Mouse (Mus musculus) intestine, embryonic 15.5 days (tissue): Measurements from ENCODE around the gene Irf3. TPM values are rescaled to one million over a fixed set of nuclear protein-coding genes. Genes with fewer than 3 reads are reported as not detected.

ENCODE experiments used
- ATAC-seq: fragments of 200-750 bp; cut with Nextera tagmentation; 2 replicates; pipeline ENCODE4 v1.8.0; 2017; ENCODE audit warnings: moderate TSS enrichment, moderate library complexity
- H3K27ac ChIP-seq: fragments of 300-500 bp; sonication (generic); 2 replicates; pipeline ENCODE4 v1.5.1; 2015; ENCODE audit warnings: mild to moderate bottlenecking, inconsistent platforms
- H3K27me3 ChIP-seq: fragments of 300-500 bp; sonication (generic); replicated peaks from 2 replicates; pipeline ENCODE4 v1.6.1; 2015; ENCODE audit warnings: inconsistent platforms
- H3K36me3 ChIP-seq: fragments of 300-500 bp; sonication (generic); 2 replicates; pipeline ENCODE4 v1.6.1; 2015; ENCODE audit warnings: inconsistent platforms
- H3K4me1 ChIP-seq: fragments of 300-500 bp; sonication (generic); replicated peaks from 2 replicates; pipeline ENCODE4 v1.6.1; 2015; ENCODE audit warnings: inconsistent platforms
- H3K4me2 ChIP-seq: fragments of 300-500 bp; sonication (generic); replicated peaks from 2 replicates; pipeline ENCODE4 v1.6.1; 2015; ENCODE audit warnings: mild to moderate bottlenecking, inconsistent platforms
- H3K4me3 ChIP-seq: fragments of 300-500 bp; sonication (generic); replicated peaks from 2 replicates; pipeline ENCODE4 v1.5.1; 2015; ENCODE audit warnings: inconsistent platforms
- H3K9ac ChIP-seq: fragments of 300-500 bp; sonication (generic); 2 replicates; pipeline ENCODE4 v1.6.1; 2015; ENCODE audit warnings: inconsistent platforms
- H3K9me3 ChIP-seq: fragments of 300-500 bp; sonication (generic); 2 replicates; pipeline ENCODE4 v1.6.1; 2016; ENCODE audit warnings: inconsistent platforms
- WGBS: fragments of 180-500 bp; shearing (Covaris S2); methylation state at CpG from one replicate; pipeline ENCODE4 v1.1.7; 2015; 5-methylcytosine and 5-hydroxymethylcytosine counted together
- polyA plus RNA-seq: library from polyadenylated mRNA; unstranded; fragments of >200 nt; fragmentation: Nextera tagmentation; extraction: Ambion mirVana; gene quantifications from 2 replicates; pipeline ENCODE4 v1.2.1, GENCODE M21; 2015

The Irf3 gene
- polyA plus RNA-seq, 1 experiment from 2014 or later: 89.9 TPM

GRCm38 (mm10) chr7:44959874-44960511 lies 37.5 kb upstream of the Irf3 start:
- Histone ChIP-seq H3K27ac (no peak overlapping the region), H3K36me3 (no peaks in the 10 kb centered on the region), H3K4me3 (no peak overlapping the region), H3K9ac (no peak overlapping the region), H3K4me2 (no peak overlapping the region), H3K9me3 (no peaks in the 10 kb centered on the region), H3K4me1 (no peaks in the 10 kb centered on the region), H3K27me3 (no peaks in the 10 kb centered on the region)
- 78% methylated on average over 10 of the region's 10 CpGs for WGBS
- ATAC-seq: no peak

- 90% methylated on average over 13 of the region's 13 CpGs for WGBS
- no peaks in the 10 kb centered on the region for H3K9me3 ChIP-seq
- H3K27me3 ChIP-seq: no peaks in the 10 kb centered on the region
- H3K4me3 ChIP-seq: no peak overlapping the region
- H3K4me2 ChIP-seq: no peak overlapping the region
- no peak overlapping the region for H3K27ac ChIP-seq
- no peak for ATAC-seq
- no peaks in the 10 kb centered on the region for H3K4me1 ChIP-seq
- H3K9ac ChIP-seq: no peak overlapping the region
- H3K36me3 ChIP-seq: no peaks in the 10 kb centered on the region
Observed at GRCm38 (mm10) chr7:44960512-44960910, 36.9 kb upstream of the Irf3 start.

- Histone ChIP-seq H3K27me3 (no peaks in the 10 kb centered on the region), H3K36me3 (0 out of 2 replicates have a peak, but pooled peaks cover 7% of the 10 kb centered on the region), H3K4me1 (no peaks in the 10 kb centered on the region), H3K4me2 (no peak overlapping the region), H3K9ac (no peak overlapping the region), H3K9me3 (no peaks in the 10 kb centered on the region), H3K4me3 (no peak overlapping the region), H3K27ac (no peak overlapping the region)
- 54% methylated on average over 8 of the region's 8 CpGs for WGBS
- ATAC-seq: peak; percentile 34; the same call in 1 of the 2 replicates
Observed at GRCm38 (mm10) chr7:44962337-44962736, 35.1 kb upstream of the Irf3 start.

- Histone ChIP-seq H3K4me3 (no peak overlapping the region), H3K4me2 (no peak overlapping the region), H3K9me3 (no peaks in the 10 kb centered on the region), H3K9ac (no peak overlapping the region), H3K27ac (no peak overlapping the region), H3K36me3 (0 out of 2 replicates have a peak, but pooled peaks cover 7% of the 10 kb centered on the region), H3K27me3 (no peaks in the 10 kb centered on the region), H3K4me1 (0 out of 2 replicates have a peak, but pooled peaks cover 2% of the 10 kb centered on the region)
- ATAC-seq: no peak
- WGBS: 91% methylated on average over 5 of the region's 5 CpGs
Observed at GRCm38 (mm10) chr7:44962831-44963230, 34.6 kb upstream of the Irf3 start.

- ATAC-seq: no peak
- H3K4me1 ChIP-seq: 0 out of 2 replicates have a peak, but pooled peaks cover 2% of the 10 kb centered on the region
Observed at GRCm38 (mm10) chr7:44964990-44965389, 32.5 kb upstream of the Irf3 start.

GRCm38 (mm10) chr7:44965975-44966374 lies 31.5 kb upstream of the Irf3 start:
- no peaks in the 10 kb centered on the region for H3K27me3 ChIP-seq
- ATAC-seq: no peak
- no peak overlapping the region for H3K27ac ChIP-seq
- no peaks in the 10 kb centered on the region for H3K9me3 ChIP-seq
- no peak overlapping the region for H3K9ac ChIP-seq
- 79% methylated on average over 7 of the region's 7 CpGs for WGBS
- H3K4me1 ChIP-seq: peaks cover 4% of the 10 kb centered on the region
- no peak overlapping the region for H3K4me3 ChIP-seq
- H3K36me3 ChIP-seq: 0 out of 2 replicates have a peak, but pooled peaks cover 7% of the 10 kb centered on the region
- no peak overlapping the region for H3K4me2 ChIP-seq

More at GRCm38 (mm10) chr7:44964990-44965389, 32.5 kb upstream of the Irf3 start:
- Histone ChIP-seq H3K27ac (no peak overlapping the region), H3K4me2 (no peak overlapping the region), H3K9ac (no peak overlapping the region), H3K4me3 (no peak overlapping the region), H3K36me3 (0 out of 2 replicates have a peak, but pooled peaks cover 7% of the 10 kb centered on the region), H3K9me3 (no peaks in the 10 kb centered on the region), H3K27me3 (no peaks in the 10 kb centered on the region)
- 94% methylated on average over 13 of the region's 13 CpGs for WGBS

GRCm38 (mm10) chr7:44966638-44967037 lies 30.8 kb upstream of the Irf3 start:
- Histone ChIP-seq H3K27ac (no peak overlapping the region), H3K4me2 (0 out of 2 replicates have a peak overlapping the region, but pooled peaks have one; percentile 14), H3K9me3 (no peaks in the 10 kb centered on the region), H3K9ac (no peak overlapping the region), H3K27me3 (no peaks in the 10 kb centered on the region), H3K4me3 (no peak overlapping the region), H3K4me1 (peaks cover 10% of the 10 kb centered on the region), H3K36me3 (0 out of 2 replicates have a peak, but pooled peaks cover 7% of the 10 kb centered on the region)
- 68% methylated on average over 15 of the region's 15 CpGs for WGBS
- no peak for ATAC-seq

GRCm38 (mm10) chr7:44970231-44970691 lies 27.2 kb upstream of the Irf3 start:
- peaks cover 24% of the 10 kb centered on the region for H3K4me1 ChIP-seq
- H3K4me2 ChIP-seq: peak overlapping the region; percentile 92
- under 1% methylated on average over 36 of the region's 36 CpGs for WGBS
- H3K9me3 ChIP-seq: no peaks in the 10 kb centered on the region
- H3K27me3 ChIP-seq: no peaks in the 10 kb centered on the region
- peak overlapping the region; percentile 59 for H3K4me3 ChIP-seq
- H3K36me3 ChIP-seq: 0 out of 2 replicates have a peak, but pooled peaks cover 7% of the 10 kb centered on the region
- peak overlapping the region; percentile 62 for H3K9ac ChIP-seq
- H3K27ac ChIP-seq: peak overlapping the region; percentile 92
- peak; percentile 96 for ATAC-seq

- peak overlapping the region; percentile 92; the same call in 1 of the 2 replicates for H3K27ac ChIP-seq
- peak overlapping the region; percentile 59 for H3K4me3 ChIP-seq
- peak overlapping the region; percentile 92 for H3K4me2 ChIP-seq
Observed at GRCm38 (mm10) chr7:44971142-44971541, 26.3 kb upstream of the Irf3 start.

GRCm38 (mm10) chr7:44973415-44974130 lies 23.9 kb upstream of the Irf3 start:
- Histone ChIP-seq H3K4me1 (peaks cover 25% of the 10 kb centered on the region), H3K9me3 (no peaks in the 10 kb centered on the region), H3K36me3 (peaks cover 23% of the 10 kb centered on the region), H3K4me3 (peak overlapping the region; percentile 47), H3K27ac (peak overlapping the region; percentile 84; the same call in 1 of the 2 replicates), H3K27me3 (no peaks in the 10 kb centered on the region), H3K9ac (peak overlapping the region; percentile 43), H3K4me2 (peak overlapping the region; percentile 76)
- no peak for ATAC-seq
- WGBS: 37% methylated on average over 14 of the region's 14 CpGs

More at GRCm38 (mm10) chr7:44971142-44971541, 26.3 kb upstream of the Irf3 start:
- Histone ChIP-seq H3K4me1 (peaks cover 28% of the 10 kb centered on the region), H3K9me3 (no peaks in the 10 kb centered on the region), H3K27me3 (no peaks in the 10 kb centered on the region), H3K9ac (peak overlapping the region; percentile 62; the same call in 1 of the 2 replicates), H3K36me3 (0 out of 2 replicates have a peak, but pooled peaks cover 7% of the 10 kb centered on the region)
- WGBS: 55% methylated on average over 7 of the region's 7 CpGs
- no peak for ATAC-seq

GRCm38 (mm10) chr7:44974383-44975116 lies 22.9 kb upstream of the Irf3 start, which contains the start of gene Cpt1c:
Gene Cpt1c (minus strand): TSS chr7:44974851.
- peak within 1 kb of the TSS; percentile 47 for H3K4me3 ChIP-seq
- H3K4me2 ChIP-seq: peak within 1 kb of the TSS; percentile 76
- no peaks in the 10 kb centered on the region for H3K9me3 ChIP-seq
- no peaks in the 10 kb centered on the region for H3K27me3 ChIP-seq
- peaks cover 32% of the 10 kb centered on the region for H3K36me3 ChIP-seq
- WGBS: 4% methylated on average over 22 of the region's 22 CpGs
- H3K27ac ChIP-seq: peak within 1 kb of the TSS; percentile 84
- peak within 1 kb of the TSS; percentile 43 for H3K9ac ChIP-seq
- H3K4me1 ChIP-seq: peaks cover 25% of the 10 kb centered on the region
- ATAC-seq: peak; percentile 54

GRCm38 (mm10) chr7:44975117-44975419 lies 22.4 kb upstream of the Irf3 start:
- Histone ChIP-seq H3K4me2 (peak overlapping the region; percentile 76), H3K27ac (peak overlapping the region; percentile 62), H3K27me3 (no peaks in the 10 kb centered on the region), H3K4me1 (peaks cover 25% of the 10 kb centered on the region), H3K4me3 (peak overlapping the region; percentile 47; the same call in 1 of the 2 replicates), H3K36me3 (peaks cover 38% of the 10 kb centered on the region), H3K9ac (peak overlapping the region; percentile 18; the same call in 1 of the 2 replicates), H3K9me3 (no peaks in the 10 kb centered on the region)
- WGBS: 18% methylated on average over 6 of the region's 6 CpGs
- ATAC-seq: no peak
